Mouse (Mus musculus): ENCODE results near the gene Vmn2r55. TPM values are rescaled to one million over a fixed set of nuclear protein-coding genes. Genes with fewer than 3 reads are reported as not detected.
"Not testable (repeated sequence)": the region's sequence is repeated elsewhere in the genome, so short reads cannot be mapped to it uniquely, and the experiment has no call there.

Gene Vmn2r55
- not detected in 2 replicates for polyA plus RNA-seq (2014; fragmentation: Nextera tagmentation; extraction: Ambion mirVana)

- not testable (repeated sequence) for H3K4me2 ChIP-seq (ENCODE audit: low read depth, low read length); H3K27me3 ChIP-seq (ENCODE audit: control insufficient read depth, insufficient read depth, low read length); H3K36me3 ChIP-seq (replicated peaks; ENCODE audit: control insufficient read depth, insufficient read depth, low read depth, low read length); DNase-seq (ENCODE audit: low spot score); H3K4me1 ChIP-seq (ENCODE audit: control insufficient read depth, insufficient read depth, low read length); ATAC-seq (replicated peaks; ENCODE audit: insufficient number of reproducible peaks, low FRiP score, low TSS enrichment, low read depth); H3K4me3 ChIP-seq (ENCODE audit: low read depth, low read length); H3K9me3 ChIP-seq (replicated peaks; ENCODE audit: control insufficient read depth, low read length); H3K9ac ChIP-seq (replicated peaks; ENCODE audit: low read length); H3K27ac ChIP-seq (replicated peaks; ENCODE audit: low read depth, low read length)
- WGBS, result 87% methylated on average over 3 of the region's 3 CpGs
Measured at GRCm38 (mm10) chr7:12684903-12685302, at the start of gene Vmn2r55. TSS of gene Vmn2r55 (minus strand) at chr7:12685003.

- not testable (repeated sequence) for H3K27ac ChIP-seq (replicated peaks; ENCODE audit: low read depth, low read length); H3K4me1 ChIP-seq (ENCODE audit: control insufficient read depth, insufficient read depth, low read length); H3K9ac ChIP-seq (replicated peaks; ENCODE audit: low read length); DNase-seq (ENCODE audit: low spot score); H3K27me3 ChIP-seq (ENCODE audit: control insufficient read depth, insufficient read depth, low read length); ATAC-seq (replicated peaks; ENCODE audit: insufficient number of reproducible peaks, low FRiP score, low TSS enrichment, low read depth); H3K4me2 ChIP-seq (ENCODE audit: low read depth, low read length); H3K9me3 ChIP-seq (replicated peaks; ENCODE audit: control insufficient read depth, low read length); H3K36me3 ChIP-seq (replicated peaks; ENCODE audit: control insufficient read depth, insufficient read depth, low read depth, low read length); H3K4me3 ChIP-seq (ENCODE audit: low read depth, low read length)
- 79% methylated on average over 3 of the region's 4 CpGs for WGBS
Measured at GRCm38 (mm10) chr7:12640219-12640618, 44.6 kb downstream of the Vmn2r55 start, which contains the start of gene Vmn2r54. TSS of gene Vmn2r54 (minus strand) at chr7:12640319.

- Histone ChIP-seq H3K9ac (replicated peaks; ENCODE audit: low read length) (no peak within 1 kb of the TSS), H3K9me3 (replicated peaks; ENCODE audit: control insufficient read depth, low read length) (no peaks in the 10 kb centered on the region; the same call in 1 of the 2 replicates), H3K4me2 (ENCODE audit: low read depth, low read length) (no peak within 1 kb of the TSS), H3K36me3 (replicated peaks; ENCODE audit: control insufficient read depth, insufficient read depth, low read depth, low read length) (no peaks in the 10 kb centered on the region), H3K4me3 (ENCODE audit: low read depth, low read length) (no peak within 1 kb of the TSS), H3K27me3 (ENCODE audit: control insufficient read depth, insufficient read depth, low read length) (no peaks in the 10 kb centered on the region), H3K27ac (replicated peaks; ENCODE audit: low read depth, low read length) (no peak within 1 kb of the TSS), H3K4me1 (ENCODE audit: control insufficient read depth, insufficient read depth, low read length) (no peaks in the 10 kb centered on the region)
- DNase-seq (ENCODE audit: low spot score) (no peak), ATAC-seq (replicated peaks; ENCODE audit: insufficient number of reproducible peaks, low FRiP score, low TSS enrichment, low read depth) (no peak)
Measured at GRCm38 (mm10) chr7:12608688-12609087, 76.1 kb downstream of the Vmn2r55 start, which contains the start of gene Vmn2r53. TSS of gene Vmn2r53 (minus strand) at chr7:12608788.

Other genes starting within 250 kb of the Vmn2r55 start
- gene Zfp606, start 206.7 kb downstream of the Vmn2r55 start, polyA plus RNA-seq (2014; fragmentation: Nextera tagmentation; extraction: Ambion mirVana), result 44.5 and 45.8 TPM in 2 replicates
- gene 2900092C05Rik, start 172.5 kb downstream of the Vmn2r55 start, polyA plus RNA-seq (2014; fragmentation: Nextera tagmentation; extraction: Ambion mirVana), result not detected in 2 replicates
- gene Vmn2r53, start 76.2 kb downstream of the Vmn2r55 start, polyA plus RNA-seq (2014; fragmentation: Nextera tagmentation; extraction: Ambion mirVana), result not detected in 2 replicates
- not detected in 2 replicates for gene Vmn2r54, start 44.7 kb downstream of the Vmn2r55 start, polyA plus RNA-seq (2014; fragmentation: Nextera tagmentation; extraction: Ambion mirVana)
- not detected in 2 replicates for gene Vmn2r56, start 50.0 kb upstream of the Vmn2r55 start, polyA plus RNA-seq (2014; fragmentation: Nextera tagmentation; extraction: Ambion mirVana)
- 15.1 and 18.6 TPM in 2 replicates for gene Zscan18, start 118.6 kb upstream of the Vmn2r55 start, polyA plus RNA-seq (2014; fragmentation: Nextera tagmentation; extraction: Ambion mirVana)
- 15.9 and 18.6 TPM in 2 replicates for gene Zfp329, start 133.9 kb upstream of the Vmn2r55 start, polyA plus RNA-seq (2014; fragmentation: Nextera tagmentation; extraction: Ambion mirVana)
- 37.6 and 39.0 TPM in 2 replicates for gene Zfp110, start 149.8 kb upstream of the Vmn2r55 start, polyA plus RNA-seq (2014; fragmentation: Nextera tagmentation; extraction: Ambion mirVana)
- 6.5 and 6.9 TPM in 2 replicates for gene Zfp128, start 196.2 kb upstream of the Vmn2r55 start, polyA plus RNA-seq (2014; fragmentation: Nextera tagmentation; extraction: Ambion mirVana)
- gene Zscan22, start 212.8 kb upstream of the Vmn2r55 start, polyA plus RNA-seq (2014; fragmentation: Nextera tagmentation; extraction: Ambion mirVana), result 26.4 and 27.5 TPM in 2 replicates
- gene Rps5, start 237.3 kb upstream of the Vmn2r55 start, polyA plus RNA-seq (2014; fragmentation: Nextera tagmentation; extraction: Ambion mirVana), result 950 and 1,039 TPM in 2 replicates
- 0.56 and 0.69 TPM in 2 replicates for gene Rnf225, start 242.4 kb upstream of the Vmn2r55 start, polyA plus RNA-seq (2014; fragmentation: Nextera tagmentation; extraction: Ambion mirVana)

Measured in embryonic facial prominence, embryonic 11.5 days (tissue).